Mouse (Mus musculus): ENCODE results near the gene Il22ra1. TPM values are rescaled to one million over a fixed set of nuclear protein-coding genes. Genes with fewer than 3 reads are reported as not detected.
A peak's percentile ranks its signal among the peaks of the same experiment; 100 is the strongest.
"Not testable (repeated sequence)": the region's sequence is repeated elsewhere in the genome, so short reads cannot be mapped to it uniquely, and the experiment has no call there.

The Il22ra1 gene
- polyA plus RNA-seq, 1 experiment from 2014 or later: not detected

- ATAC-seq: no peak
- no peak overlapping the region for H3K9ac ChIP-seq
Observed at GRCm38 (mm10) chr4:135706045-135706444, 21.9 kb upstream of the Il22ra1 start.

GRCm38 (mm10) chr4:135709072-135709564, 18.9 kb upstream of the Il22ra1 start:
- no peak overlapping the region for H3K27ac ChIP-seq
- H3K9ac ChIP-seq: no peak overlapping the region
- no peaks in the 10 kb centered on the region for H3K4me1 ChIP-seq
- no peaks in the 10 kb centered on the region for H3K9me3 ChIP-seq (replicated peaks)
- no peaks in the 10 kb centered on the region for H3K27me3 ChIP-seq
- H3K36me3 ChIP-seq (ENCODE audit: poor library complexity, severe bottlenecking): no peaks in the 10 kb centered on the region
- peak overlapping the region; percentile 39 for H3K4me2 ChIP-seq
- 7% methylated on average over 8 of the region's 8 CpGs for WGBS
- H3K4me3 ChIP-seq: no peak overlapping the region
- peak; percentile 38; the same call in 1 of the 2 replicates for ATAC-seq

More at GRCm38 (mm10) chr4:135706045-135706444, 21.9 kb upstream of the Il22ra1 start:
- Histone ChIP-seq H3K27me3 (no peaks in the 10 kb centered on the region), H3K4me1 (no peaks in the 10 kb centered on the region), H3K9me3 (replicated peaks) (no peaks in the 10 kb centered on the region), H3K36me3 (ENCODE audit: poor library complexity, severe bottlenecking) (no peaks in the 10 kb centered on the region), H3K27ac (no peak overlapping the region), H3K4me3 (no peak overlapping the region), H3K4me2 (no peak overlapping the region)
- WGBS: 95% methylated on average over 6 of the region's 6 CpGs

- Histone ChIP-seq H3K27me3 (no peaks in the 10 kb centered on the region), H3K9me3 (replicated peaks) (no peaks in the 10 kb centered on the region), H3K9ac (no peak overlapping the region), H3K4me2 (no peak overlapping the region), H3K27ac (no peak overlapping the region), H3K4me1 (no peaks in the 10 kb centered on the region), H3K36me3 (ENCODE audit: poor library complexity, severe bottlenecking) (no peaks in the 10 kb centered on the region), H3K4me3 (no peak overlapping the region)
- WGBS: 76% methylated on average over 11 of the region's 11 CpGs
- no peak for ATAC-seq
Observed at GRCm38 (mm10) chr4:135709621-135710020, 18.4 kb upstream of the Il22ra1 start.

GRCm38 (mm10) chr4:135710392-135710791, 17.6 kb upstream of the Il22ra1 start:
- Histone ChIP-seq H3K4me2 (no peak overlapping the region), H3K27me3 (no peaks in the 10 kb centered on the region), H3K36me3 (ENCODE audit: poor library complexity, severe bottlenecking) (no peaks in the 10 kb centered on the region), H3K9me3 (replicated peaks) (no peaks in the 10 kb centered on the region), H3K27ac (no peak overlapping the region), H3K9ac (no peak overlapping the region), H3K4me1 (no peaks in the 10 kb centered on the region), H3K4me3 (no peak overlapping the region)
- ATAC-seq: no peak
- WGBS: 89% methylated on average over 3 of the region's 3 CpGs

GRCm38 (mm10) chr4:135714776-135715175, 13.2 kb upstream of the Il22ra1 start:
- no peak for ATAC-seq
- no peaks in the 10 kb centered on the region; the same call in 1 of the 2 replicates for H3K9me3 ChIP-seq (replicated peaks)
- no peaks in the 10 kb centered on the region for H3K27me3 ChIP-seq
- no peak overlapping the region for H3K27ac ChIP-seq
- no peaks in the 10 kb centered on the region for H3K36me3 ChIP-seq (ENCODE audit: poor library complexity, severe bottlenecking)
- no peaks in the 10 kb centered on the region for H3K4me1 ChIP-seq
- no peak overlapping the region for H3K4me2 ChIP-seq
- 89% methylated on average over 8 of the region's 8 CpGs for WGBS
- no peak overlapping the region for H3K9ac ChIP-seq
- no peak overlapping the region for H3K4me3 ChIP-seq

- H3K4me2 ChIP-seq; H3K4me3 ChIP-seq; H3K9me3 ChIP-seq (replicated peaks); H3K27ac ChIP-seq; H3K4me1 ChIP-seq; H3K36me3 ChIP-seq (ENCODE audit: poor library complexity, severe bottlenecking); H3K27me3 ChIP-seq; ATAC-seq; H3K9ac ChIP-seq: not testable (repeated sequence)
- 93% methylated on average over 11 of the region's 11 CpGs for WGBS
Observed at GRCm38 (mm10) chr4:135716438-135716837, 11.5 kb upstream of the Il22ra1 start.

- no peak for ATAC-seq
- H3K27me3 ChIP-seq: no peaks in the 10 kb centered on the region
- no peak overlapping the region for H3K27ac ChIP-seq
- H3K4me1 ChIP-seq: no peaks in the 10 kb centered on the region
- no peaks in the 10 kb centered on the region for H3K36me3 ChIP-seq (ENCODE audit: poor library complexity, severe bottlenecking)
- 81% methylated on average over 17 of the region's 17 CpGs for WGBS
- peaks cover 5% of the 10 kb centered on the region; the same call in 1 of the 2 replicates for H3K9me3 ChIP-seq (replicated peaks)
- no peak overlapping the region for H3K4me3 ChIP-seq
- H3K4me2 ChIP-seq: no peak overlapping the region
- no peak overlapping the region for H3K9ac ChIP-seq
Observed at GRCm38 (mm10) chr4:135722540-135723290, 5.3 kb upstream of the Il22ra1 start.

GRCm38 (mm10) chr4:135726416-135726815, 1.6 kb upstream of the Il22ra1 start:
- Histone ChIP-seq H3K36me3 (ENCODE audit: poor library complexity, severe bottlenecking) (no peaks in the 10 kb centered on the region), H3K27me3 (no peaks in the 10 kb centered on the region), H3K9ac (no peak overlapping the region), H3K4me2 (no peak overlapping the region), H3K27ac (no peak overlapping the region), H3K4me1 (no peaks in the 10 kb centered on the region), H3K4me3 (no peak overlapping the region), H3K9me3 (replicated peaks) (no peaks in the 10 kb centered on the region)
- 83% methylated on average over 11 of the region's 11 CpGs for WGBS
- no peak for ATAC-seq

GRCm38 (mm10) chr4:135730204-135730603, 2.2 kb downstream of the Il22ra1 start:
- H3K4me1 ChIP-seq: no peaks in the 10 kb centered on the region
- peaks cover 6% of the 10 kb centered on the region; the same call in 1 of the 2 replicates for H3K9me3 ChIP-seq (replicated peaks)
- H3K36me3 ChIP-seq (ENCODE audit: poor library complexity, severe bottlenecking): no peaks in the 10 kb centered on the region
- H3K9ac ChIP-seq: no peak overlapping the region
- no peaks in the 10 kb centered on the region for H3K27me3 ChIP-seq
- no peak overlapping the region for H3K4me2 ChIP-seq
- 80% methylated on average over 9 of the region's 9 CpGs for WGBS
- H3K27ac ChIP-seq: no peak overlapping the region
- no peak overlapping the region for H3K4me3 ChIP-seq
- ATAC-seq: no peak

GRCm38 (mm10) chr4:135730951-135731350, 3.0 kb downstream of the Il22ra1 start:
- no peak for ATAC-seq
- no peak overlapping the region for H3K4me3 ChIP-seq
- H3K9ac ChIP-seq: no peak overlapping the region
- H3K4me1 ChIP-seq: no peaks in the 10 kb centered on the region
- no peak overlapping the region for H3K27ac ChIP-seq
- no peak overlapping the region for H3K4me2 ChIP-seq
- 76% methylated on average over 8 of the region's 8 CpGs for WGBS
- H3K9me3 ChIP-seq (replicated peaks): peaks cover 6% of the 10 kb centered on the region; the same call in 1 of the 2 replicates
- no peaks in the 10 kb centered on the region for H3K36me3 ChIP-seq (ENCODE audit: poor library complexity, severe bottlenecking)
- no peaks in the 10 kb centered on the region for H3K27me3 ChIP-seq

- ATAC-seq: no peak
- Histone ChIP-seq H3K36me3 (ENCODE audit: poor library complexity, severe bottlenecking) (no peaks in the 10 kb centered on the region), H3K4me3 (no peak overlapping the region), H3K27me3 (no peaks in the 10 kb centered on the region), H3K4me1 (no peaks in the 10 kb centered on the region), H3K9me3 (replicated peaks) (peaks cover 6% of the 10 kb centered on the region; the same call in 1 of the 2 replicates), H3K9ac (no peak overlapping the region), H3K4me2 (no peak overlapping the region), H3K27ac (no peak overlapping the region)
- WGBS: 96% methylated on average over 14 of the region's 14 CpGs
Observed at GRCm38 (mm10) chr4:135733901-135734300, 5.9 kb downstream of the Il22ra1 start.

GRCm38 (mm10) chr4:135736903-135737302, 8.9 kb downstream of the Il22ra1 start:
- Histone ChIP-seq H3K9ac (no peak overlapping the region), H3K27ac (no peak overlapping the region), H3K4me3 (no peak overlapping the region), H3K4me1 (no peaks in the 10 kb centered on the region), H3K27me3 (no peaks in the 10 kb centered on the region), H3K4me2 (no peak overlapping the region), H3K36me3 (ENCODE audit: poor library complexity, severe bottlenecking) (no peaks in the 10 kb centered on the region), H3K9me3 (replicated peaks) (peaks cover 6% of the 10 kb centered on the region; the same call in 1 of the 2 replicates)
- 87% methylated on average over 3 of the region's 3 CpGs for WGBS
- ATAC-seq: no peak

Data from forebrain, embryonic 13.5 days (tissue).